Mouse (Mus musculus) neural tube, embryonic 11.5 days (tissue): ENCODE measurements around the gene Otog. TPM values are rescaled to one million over a fixed set of nuclear protein-coding genes. Genes with fewer than 3 reads are reported as not detected.

Source experiments
- ATAC-seq: fragments of 200-750 bp; cut with Nextera tagmentation; 2 replicates; pipeline ENCODE4 v1.8.0; 2017; ENCODE audit warnings: moderate number of reproducible peaks, mild to moderate bottlenecking, moderate TSS enrichment, moderate library complexity; ENCODE audit not compliant: insufficient read depth, low FRiP score, low TSS enrichment
- DNase-seq: peaks from one replicate; pipeline ENCODE4 v3.0.0-alpha.2; 2015; ENCODE audit warnings: low spot score
- H3K27ac ChIP-seq: fragments of 300-500 bp; sonication (generic); 2 replicates; pipeline ENCODE4 v1.5.1; 2014; ENCODE audit warnings: low read depth, mild to moderate bottlenecking, low read length
- H3K27me3 ChIP-seq: fragments of 300-500 bp; sonication (generic); 2 replicates; pipeline ENCODE4 v1.6.1; 2014; ENCODE audit warnings: mild to moderate bottlenecking, low read length, mixed read lengths; ENCODE audit not compliant: control insufficient read depth, insufficient read depth
- H3K36me3 ChIP-seq: fragments of 300-500 bp; sonication (generic); 2 replicates; pipeline ENCODE4 v1.6.1; 2014; ENCODE audit warnings: mild to moderate bottlenecking, low read length, moderate library complexity, mixed read lengths; ENCODE audit not compliant: control insufficient read depth, insufficient read depth
- H3K4me1 ChIP-seq: fragments of 300-500 bp; sonication (generic); 2 replicates; pipeline ENCODE4 v1.6.1; 2014; ENCODE audit warnings: low read length, mixed read lengths; ENCODE audit not compliant: control insufficient read depth, insufficient read depth
- H3K4me2 ChIP-seq: fragments of 300-500 bp; sonication (generic); 2 replicates; pipeline ENCODE4 v1.6.1; 2014; ENCODE audit warnings: low read depth, mild to moderate bottlenecking, moderate library complexity
- H3K4me3 ChIP-seq: fragments of 300-500 bp; sonication (generic); 2 replicates; pipeline ENCODE4 v1.5.1; 2014; ENCODE audit warnings: low read depth, low read length
- H3K9ac ChIP-seq: fragments of 300-500 bp; sonication (generic); 2 replicates; pipeline ENCODE4 v1.6.1; 2014; ENCODE audit warnings: mild to moderate bottlenecking, low read length
- H3K9me3 ChIP-seq: fragments of 300-500 bp; sonication (generic); 2 replicates; pipeline ENCODE4 v1.6.1; 2016; ENCODE audit warnings: low read length; ENCODE audit not compliant: control insufficient read depth
- WGBS: fragments of 180-500 bp; shearing (Covaris S2); extraction: QIAGEN DNeasy Blood & Tissue Kit; methylation state at CpG from one replicate; pipeline ENCODE4 v1.1.7; 2014; 5-methylcytosine and 5-hydroxymethylcytosine counted together
- polyA plus RNA-seq: library from polyadenylated mRNA; unstranded; fragments of >200 nt; fragmentation: Nextera tagmentation; extraction: Ambion mirVana; gene quantifications from 2 replicates; pipeline ENCODE4 v1.2.1, GENCODE M21; 2014

Otog gene
- polyA plus RNA-seq, 1 experiment from 2014 or later, result not detected

- ATAC-seq, result no peak
- DNase-seq, result no peak
- H3K27ac ChIP-seq, result no peak overlapping the region
- H3K9ac ChIP-seq, result no peak overlapping the region
- no peaks in the 10 kb centered on the region for H3K4me1 ChIP-seq
- no peak overlapping the region for H3K4me2 ChIP-seq
- H3K9me3 ChIP-seq, result no peaks in the 10 kb centered on the region
- no peaks in the 10 kb centered on the region for H3K36me3 ChIP-seq
- H3K4me3 ChIP-seq, result no peak overlapping the region
- H3K27me3 ChIP-seq, result no peaks in the 10 kb centered on the region
These were observed 6.1 kb downstream of the Otog start for GRCm38 (mm10) chr7:46246876-46247275.

GRCm38 (mm10) chr7:46247606-46248005 is 6.8 kb downstream of the Otog start:
- H3K4me3 ChIP-seq, result no peak overlapping the region
- H3K4me2 ChIP-seq, result no peak overlapping the region
- ATAC-seq, result no peak
- H3K27me3 ChIP-seq, result no peaks in the 10 kb centered on the region
- no peaks in the 10 kb centered on the region for H3K9me3 ChIP-seq
- no peaks in the 10 kb centered on the region for H3K36me3 ChIP-seq
- no peak overlapping the region for H3K27ac ChIP-seq
- H3K9ac ChIP-seq, result no peak overlapping the region
- 80% methylated on average over 3 of the region's 3 CpGs for WGBS
- no peak for DNase-seq
- H3K4me1 ChIP-seq, result no peaks in the 10 kb centered on the region

GRCm38 (mm10) chr7:46251841-46252240 is 11.1 kb downstream of the Otog start:
- Histone ChIP-seq H3K27ac (no peak overlapping the region), H3K4me1 (no peaks in the 10 kb centered on the region), H3K9me3 (no peaks in the 10 kb centered on the region), H3K4me3 (no peak overlapping the region), H3K9ac (no peak overlapping the region), H3K27me3 (no peaks in the 10 kb centered on the region), H3K4me2 (no peak overlapping the region), H3K36me3 (no peaks in the 10 kb centered on the region)
- WGBS, result 81% methylated on average over 4 of the region's 4 CpGs
- ATAC-seq (no peak), DNase-seq (no peak)

- Histone ChIP-seq H3K36me3 (no peaks in the 10 kb centered on the region), H3K9me3 (no peaks in the 10 kb centered on the region), H3K9ac (no peak overlapping the region), H3K4me2 (no peak overlapping the region), H3K4me1 (no peaks in the 10 kb centered on the region), H3K4me3 (no peak overlapping the region), H3K27me3 (no peaks in the 10 kb centered on the region), H3K27ac (no peak overlapping the region)
- 65% methylated on average over 5 of the region's 5 CpGs for WGBS
- DNase-seq (no peak), ATAC-seq (no peak)
These were observed 35.4 kb downstream of the Otog start for GRCm38 (mm10) chr7:46276156-46276555.

DNA sequence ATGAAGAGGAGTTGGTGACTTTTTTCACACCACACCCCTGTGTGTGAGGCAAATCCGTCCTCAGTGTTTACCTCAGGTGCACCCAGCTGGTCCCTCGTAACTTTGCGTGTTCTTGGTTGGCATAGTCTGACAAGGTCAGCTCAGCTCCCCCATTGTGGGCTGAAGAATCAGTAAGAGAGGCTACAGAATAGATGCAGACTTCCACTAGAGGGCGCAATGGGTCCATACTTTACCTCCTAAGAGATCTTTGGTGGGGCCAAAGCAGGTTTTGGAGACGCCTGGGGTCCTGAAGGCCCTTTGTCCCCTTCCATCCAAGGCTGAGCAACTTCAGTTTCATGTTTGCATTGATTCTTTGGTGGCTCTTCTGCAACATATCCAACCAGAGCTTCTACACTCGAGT is 39.2 kb downstream of the Otog start:
- ATAC-seq (no peak), DNase-seq (peak; percentile 78)
- 25% methylated on average over 6 of the region's 6 CpGs for WGBS
- no peak overlapping the region for H3K4me2 ChIP-seq
- no peaks in the 10 kb centered on the region for H3K36me3 ChIP-seq
- no peaks in the 10 kb centered on the region for H3K4me1 ChIP-seq
- H3K9me3 ChIP-seq, result no peaks in the 10 kb centered on the region
- no peak overlapping the region for H3K27ac ChIP-seq
- H3K4me3 ChIP-seq, result no peak overlapping the region
- no peaks in the 10 kb centered on the region for H3K27me3 ChIP-seq
- H3K9ac ChIP-seq, result no peak overlapping the region

DNA sequence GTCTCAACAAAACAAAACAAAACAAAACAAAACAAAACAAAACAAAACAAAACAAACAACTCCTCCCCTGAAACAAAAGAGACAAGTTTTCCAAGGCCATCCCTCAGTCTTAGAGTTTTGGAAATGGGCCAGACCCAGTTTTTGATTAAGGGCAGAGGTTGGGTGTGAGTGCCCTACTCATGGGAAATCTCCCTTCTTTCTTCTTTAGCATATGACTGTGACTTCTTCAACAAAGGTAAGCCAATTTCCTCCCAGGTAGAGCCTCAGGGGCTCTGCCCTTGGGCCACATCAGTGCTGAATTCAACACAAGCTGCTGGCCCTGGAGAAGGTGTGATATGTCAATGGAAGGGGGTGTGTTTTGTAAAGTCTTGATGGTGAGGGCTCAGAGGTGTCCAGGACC is 40.1 kb downstream of the Otog start:
- Histone ChIP-seq H3K9ac (no peak overlapping the region), H3K4me1 (no peaks in the 10 kb centered on the region), H3K36me3 (no peaks in the 10 kb centered on the region), H3K4me3 (no peak overlapping the region), H3K27ac (no peak overlapping the region), H3K9me3 (no peaks in the 10 kb centered on the region), H3K4me2 (no peak overlapping the region), H3K27me3 (no peaks in the 10 kb centered on the region)
- no peak for ATAC-seq
- DNase-seq, result no peak

- no peak for DNase-seq
- 54% methylated on average over 7 of the region's 7 CpGs for WGBS
These were observed 41.5 kb downstream of the Otog start for GRCm38 (mm10) chr7:46282276-46282675.

GRCm38 (mm10) chr7:46283681-46284080 is 42.9 kb downstream of the Otog start:
- 86% methylated on average over 10 of the region's 10 CpGs for WGBS
- Histone ChIP-seq H3K4me1 (no peaks in the 10 kb centered on the region), H3K4me3 (no peak overlapping the region), H3K36me3 (no peaks in the 10 kb centered on the region), H3K27ac (no peak overlapping the region), H3K4me2 (no peak overlapping the region), H3K27me3 (no peaks in the 10 kb centered on the region), H3K9me3 (no peaks in the 10 kb centered on the region), H3K9ac (no peak overlapping the region)
- ATAC-seq (no peak), DNase-seq (no peak)

More at GRCm38 (mm10) chr7:46282276-46282675, 41.5 kb downstream of the Otog start:
- Histone ChIP-seq H3K4me3 (no peak overlapping the region), H3K27me3 (no peaks in the 10 kb centered on the region), H3K4me2 (no peak overlapping the region), H3K36me3 (no peaks in the 10 kb centered on the region), H3K27ac (no peak overlapping the region), H3K9ac (no peak overlapping the region), H3K4me1 (no peaks in the 10 kb centered on the region), H3K9me3 (no peaks in the 10 kb centered on the region)
- no peak for ATAC-seq

DNA sequence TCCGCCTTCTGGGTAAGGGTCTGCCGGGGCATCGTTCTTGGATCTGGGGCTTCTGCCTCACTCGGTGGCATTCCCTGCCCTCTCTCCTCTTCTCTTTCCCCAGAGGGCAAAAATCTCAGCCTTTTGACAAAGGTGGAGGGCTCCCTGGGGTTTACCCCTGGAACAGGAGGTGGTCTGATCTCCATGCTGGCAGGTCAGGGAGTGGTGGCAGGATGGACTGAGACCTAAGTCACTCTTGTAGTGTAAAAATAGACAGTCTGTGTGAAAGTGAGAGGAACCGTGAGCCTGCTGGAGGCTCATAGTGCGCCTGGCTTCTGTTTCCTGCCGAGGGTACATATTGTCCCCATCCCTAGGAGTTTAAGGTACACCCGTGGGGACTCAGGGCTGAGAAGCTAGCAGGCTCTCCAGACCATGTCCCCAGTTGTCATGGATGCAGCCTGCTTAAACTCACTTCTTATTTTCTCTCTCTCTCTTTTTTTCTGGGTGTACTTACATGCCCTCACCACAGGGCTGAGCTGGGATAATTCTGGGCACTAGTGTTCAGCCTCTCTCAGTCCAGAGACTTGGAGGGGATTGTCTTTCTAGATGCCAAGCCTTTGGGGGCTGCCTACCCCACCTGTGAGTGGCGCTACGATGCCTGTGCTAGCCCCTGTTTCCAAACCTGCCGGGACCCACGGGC is 44.5 kb downstream of the Otog start:
- Histone ChIP-seq H3K4me3 (no peak overlapping the region), H3K27ac (no peak overlapping the region), H3K36me3 (no peaks in the 10 kb centered on the region), H3K9ac (no peak overlapping the region), H3K4me2 (no peak overlapping the region), H3K4me1 (no peaks in the 10 kb centered on the region), H3K9me3 (no peaks in the 10 kb centered on the region), H3K27me3 (no peaks in the 10 kb centered on the region)
- 90% methylated on average over 12 of the region's 12 CpGs for WGBS
- ATAC-seq (no peak), DNase-seq (no peak)
